Mouse (Mus musculus): ENCODE measurements around the gene Sgsm3. TPM values are rescaled to one million over a fixed set of nuclear protein-coding genes. Genes with fewer than 3 reads are reported as not detected.

Sgsm3 gene
- polyA plus RNA-seq, 1 experiment from 2014 or later = 15.7 TPM

- peaks cover 20% of the 10 kb centered on the region for H3K36me3 ChIP-seq
- H3K4me2 ChIP-seq = no peak overlapping the region
- H3K9me3 ChIP-seq (replicated peaks) = no peaks in the 10 kb centered on the region
- H3K4me3 ChIP-seq = no peak overlapping the region
- 58% methylated on average over 3 of the region's 3 CpGs for WGBS
- ATAC-seq (ENCODE audit: insufficient number of reproducible peaks, low FRiP score) = no peak
- no peak overlapping the region for H3K27ac ChIP-seq (ENCODE audit: poor library complexity, severe bottlenecking)
- H3K4me1 ChIP-seq (replicated peaks) = peaks cover 14% of the 10 kb centered on the region
- no peaks in the 10 kb centered on the region for H3K27me3 ChIP-seq (replicated peaks)
- H3K9ac ChIP-seq = no peak overlapping the region
These were observed 31.7 kb upstream of the Sgsm3 start for GRCm38 (mm10) chr15:80945851-80946250.

GRCm38 (mm10) chr15:80948145-80949135 is 29.1 kb upstream of the Sgsm3 start, which contains the start of gene Adsl:
Adsl (plus strand) TSS chr15:80948490.
- Histone ChIP-seq H3K9ac (peak within 1 kb of the TSS; percentile 87), H3K36me3 (peaks cover 27% of the 10 kb centered on the region), H3K4me2 (peak within 1 kb of the TSS; percentile 95), H3K4me1 (replicated peaks) (peaks cover 14% of the 10 kb centered on the region), H3K9me3 (replicated peaks) (no peaks in the 10 kb centered on the region), H3K27me3 (replicated peaks) (no peaks in the 10 kb centered on the region), H3K4me3 (peak within 1 kb of the TSS; percentile 96), H3K27ac (ENCODE audit: poor library complexity, severe bottlenecking) (peak within 1 kb of the TSS; percentile 70)
- peak; percentile 93 for ATAC-seq (ENCODE audit: insufficient number of reproducible peaks, low FRiP score)
- under 1% methylated on average over 63 of the region's 63 CpGs for WGBS

- H3K4me2 ChIP-seq = peak overlapping the region; percentile 95
These were observed 28.1 kb upstream of the Sgsm3 start for GRCm38 (mm10) chr15:80949431-80949830.

GRCm38 (mm10) chr15:80950055-80950454 is 27.5 kb upstream of the Sgsm3 start:
- Histone ChIP-seq H3K4me3 (no peak overlapping the region), H3K9ac (no peak overlapping the region), H3K9me3 (replicated peaks) (no peaks in the 10 kb centered on the region), H3K4me2 (peak overlapping the region; percentile 95), H3K36me3 (peaks cover 42% of the 10 kb centered on the region), H3K4me1 (replicated peaks) (peaks cover 14% of the 10 kb centered on the region), H3K27me3 (replicated peaks) (no peaks in the 10 kb centered on the region), H3K27ac (ENCODE audit: poor library complexity, severe bottlenecking) (no peak overlapping the region)
- ATAC-seq (ENCODE audit: insufficient number of reproducible peaks, low FRiP score) = no peak
- 91% methylated on average over 7 of the region's 7 CpGs for WGBS

More at GRCm38 (mm10) chr15:80949431-80949830, 28.1 kb upstream of the Sgsm3 start:
- Histone ChIP-seq H3K36me3 (peaks cover 36% of the 10 kb centered on the region), H3K9ac (peak overlapping the region; percentile 87), H3K4me1 (replicated peaks) (peaks cover 14% of the 10 kb centered on the region), H3K4me3 (peak overlapping the region; percentile 96), H3K27me3 (replicated peaks) (no peaks in the 10 kb centered on the region), H3K27ac (ENCODE audit: poor library complexity, severe bottlenecking) (no peak overlapping the region), H3K9me3 (replicated peaks) (no peaks in the 10 kb centered on the region)
- no peak for ATAC-seq (ENCODE audit: insufficient number of reproducible peaks, low FRiP score)
- 56% methylated on average over 4 of the region's 4 CpGs for WGBS

GRCm38 (mm10) chr15:80953971-80954370 is 23.6 kb upstream of the Sgsm3 start:
- no peak for ATAC-seq (ENCODE audit: insufficient number of reproducible peaks, low FRiP score)
- 88% methylated on average over 9 of the region's 9 CpGs for WGBS
- H3K9ac ChIP-seq = no peak overlapping the region

GRCm38 (mm10) chr15:80954861-80955260 is 22.7 kb upstream of the Sgsm3 start:
- Histone ChIP-seq H3K4me3 (no peak overlapping the region), H3K9me3 (replicated peaks) (no peaks in the 10 kb centered on the region), H3K36me3 (peaks cover 77% of the 10 kb centered on the region), H3K4me2 (no peak overlapping the region), H3K4me1 (replicated peaks) (peaks cover 5% of the 10 kb centered on the region), H3K27ac (ENCODE audit: poor library complexity, severe bottlenecking) (no peak overlapping the region), H3K27me3 (replicated peaks) (no peaks in the 10 kb centered on the region), H3K9ac (no peak overlapping the region)
- WGBS = 80% methylated on average over 3 of the region's 3 CpGs
- ATAC-seq (ENCODE audit: insufficient number of reproducible peaks, low FRiP score) = no peak

More at GRCm38 (mm10) chr15:80953971-80954370, 23.6 kb upstream of the Sgsm3 start:
- Histone ChIP-seq H3K9me3 (replicated peaks) (no peaks in the 10 kb centered on the region), H3K27ac (ENCODE audit: poor library complexity, severe bottlenecking) (no peak overlapping the region), H3K4me1 (replicated peaks) (peaks cover 14% of the 10 kb centered on the region), H3K4me3 (no peak overlapping the region), H3K27me3 (replicated peaks) (no peaks in the 10 kb centered on the region), H3K36me3 (peaks cover 71% of the 10 kb centered on the region), H3K4me2 (no peak overlapping the region)

- no peak for ATAC-seq (ENCODE audit: insufficient number of reproducible peaks, low FRiP score)
- Histone ChIP-seq H3K36me3 (peaks cover 81% of the 10 kb centered on the region), H3K4me2 (no peak overlapping the region), H3K27ac (ENCODE audit: poor library complexity, severe bottlenecking) (no peak overlapping the region), H3K27me3 (replicated peaks) (no peaks in the 10 kb centered on the region), H3K9me3 (replicated peaks) (no peaks in the 10 kb centered on the region), H3K9ac (no peak overlapping the region), H3K4me3 (no peak overlapping the region), H3K4me1 (replicated peaks) (no peaks in the 10 kb centered on the region)
- WGBS = 86% methylated on average over 12 of the region's 12 CpGs
These were observed 21.6 kb upstream of the Sgsm3 start for GRCm38 (mm10) chr15:80955836-80956438.

- no peak for ATAC-seq (ENCODE audit: insufficient number of reproducible peaks, low FRiP score)
These were observed 8.2 kb upstream of the Sgsm3 start for GRCm38 (mm10) chr15:80969371-80969770.

GRCm38 (mm10) chr15:80974311-80974710 is 3.3 kb upstream of the Sgsm3 start:
- Histone ChIP-seq H3K27ac (ENCODE audit: poor library complexity, severe bottlenecking) (no peak overlapping the region), H3K4me1 (replicated peaks) (peaks cover 17% of the 10 kb centered on the region), H3K9me3 (replicated peaks) (no peaks in the 10 kb centered on the region), H3K4me2 (no peak overlapping the region), H3K27me3 (replicated peaks) (no peaks in the 10 kb centered on the region), H3K4me3 (no peak overlapping the region), H3K36me3 (peaks cover 19% of the 10 kb centered on the region), H3K9ac (no peak overlapping the region)
- WGBS = 54% methylated on average over 5 of the region's 5 CpGs
- ATAC-seq (ENCODE audit: insufficient number of reproducible peaks, low FRiP score) = no peak

More at GRCm38 (mm10) chr15:80969371-80969770, 8.2 kb upstream of the Sgsm3 start:
- no peaks in the 10 kb centered on the region for H3K9me3 ChIP-seq (replicated peaks)
- H3K9ac ChIP-seq = no peak overlapping the region
- WGBS = 88% methylated on average over 1 of the region's 1 CpGs
- H3K4me3 ChIP-seq = no peak overlapping the region
- no peak overlapping the region for H3K27ac ChIP-seq (ENCODE audit: poor library complexity, severe bottlenecking)
- peaks cover 11% of the 10 kb centered on the region for H3K4me1 ChIP-seq (replicated peaks)
- H3K4me2 ChIP-seq = no peak overlapping the region
- H3K36me3 ChIP-seq = peaks cover 62% of the 10 kb centered on the region
- no peaks in the 10 kb centered on the region for H3K27me3 ChIP-seq (replicated peaks)

GRCm38 (mm10) chr15:80975666-80976065 is 1.9 kb upstream of the Sgsm3 start:
- no peaks in the 10 kb centered on the region for H3K9me3 ChIP-seq (replicated peaks)
- 85% methylated on average over 3 of the region's 3 CpGs for WGBS
- H3K4me3 ChIP-seq = no peak overlapping the region
- no peak for ATAC-seq (ENCODE audit: insufficient number of reproducible peaks, low FRiP score)
- H3K36me3 ChIP-seq = peaks cover 5% of the 10 kb centered on the region; the same call in 1 of the 2 replicates
- no peak overlapping the region for H3K27ac ChIP-seq (ENCODE audit: poor library complexity, severe bottlenecking)
- H3K9ac ChIP-seq = no peak overlapping the region
- H3K27me3 ChIP-seq (replicated peaks) = no peaks in the 10 kb centered on the region
- peaks cover 24% of the 10 kb centered on the region for H3K4me1 ChIP-seq (replicated peaks)
- no peak overlapping the region for H3K4me2 ChIP-seq

GRCm38 (mm10) chr15:80979611-80980010 is 2.0 kb downstream of the Sgsm3 start:
- no peak for ATAC-seq (ENCODE audit: insufficient number of reproducible peaks, low FRiP score)
- H3K27ac ChIP-seq (ENCODE audit: poor library complexity, severe bottlenecking) = no peak overlapping the region; the same call in 1 of the 2 replicates
- 63% methylated on average over 4 of the region's 4 CpGs for WGBS

More at GRCm38 (mm10) chr15:80979611-80980010, 2.0 kb downstream of the Sgsm3 start:
- Histone ChIP-seq H3K4me3 (no peak overlapping the region), H3K36me3 (no peaks in the 10 kb centered on the region), H3K9me3 (replicated peaks) (no peaks in the 10 kb centered on the region), H3K4me1 (replicated peaks) (peaks cover 19% of the 10 kb centered on the region), H3K4me2 (no peak overlapping the region), H3K27me3 (replicated peaks) (no peaks in the 10 kb centered on the region), H3K9ac (no peak overlapping the region)

Measured in heart, embryonic 12.5 days (tissue).